Mouse (Mus musculus): Measurements from ENCODE around the gene Vmn1r49. TPM values are rescaled to one million over a fixed set of nuclear protein-coding genes. Genes with fewer than 3 reads are reported as not detected.
"Not testable (repeated sequence)": the region's sequence is repeated elsewhere in the genome, so short reads cannot be mapped to it uniquely, and the experiment has no call there.

The Vmn1r49 gene
- polyA plus RNA-seq (2014; fragmentation: Nextera tagmentation; extraction: Ambion mirVana), result not detected in 2 replicates

DNA sequence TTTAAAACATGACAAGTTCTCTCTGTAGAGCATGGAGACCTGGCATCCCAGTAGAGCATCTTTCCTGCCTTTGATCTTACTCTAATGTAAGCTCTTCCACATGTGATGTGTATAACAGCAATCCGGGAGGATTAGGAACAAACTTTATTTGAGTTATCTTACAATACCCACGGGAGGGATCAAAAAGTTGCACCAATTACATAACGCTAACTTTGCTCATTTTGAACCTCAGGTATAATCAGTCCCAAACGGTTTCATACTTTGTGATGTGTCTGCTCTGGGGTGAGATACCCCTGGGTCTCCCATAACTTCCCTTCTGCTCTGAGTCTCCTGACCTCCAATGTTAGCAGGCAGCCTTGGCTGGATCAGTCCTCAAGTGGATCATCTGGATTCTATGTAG is at the start of gene Vmn1r49:
Gene Vmn1r49, minus strand, starts transcription at position 101 of the 400 bp plus-strand sequence.
- no peak within 1 kb of the TSS for H3K9ac ChIP-seq (replicated peaks; ENCODE audit: low read depth, low read length)
- no peak within 1 kb of the TSS for H3K4me2 ChIP-seq (ENCODE audit: low read depth, low read length)
- H3K4me3 ChIP-seq (ENCODE audit: low read depth, low read length), result no peak within 1 kb of the TSS
- 89% methylated on average over 4 of the region's 4 CpGs for WGBS
- no peak for ATAC-seq (ENCODE audit: low read depth)
- no peaks in the 10 kb centered on the region for H3K9me3 ChIP-seq (ENCODE audit: control insufficient read depth, low read length)
- H3K27me3 ChIP-seq (ENCODE audit: control insufficient read depth, insufficient read depth, low read length), result no peaks in the 10 kb centered on the region
- H3K4me1 ChIP-seq (ENCODE audit: control insufficient read depth, insufficient read depth, low read length), result no peaks in the 10 kb centered on the region
- no peaks in the 10 kb centered on the region for H3K36me3 ChIP-seq (ENCODE audit: control insufficient read depth, insufficient read depth, low read length)
- no peak within 1 kb of the TSS for H3K27ac ChIP-seq (ENCODE audit: low read depth, low read length)

DNA sequence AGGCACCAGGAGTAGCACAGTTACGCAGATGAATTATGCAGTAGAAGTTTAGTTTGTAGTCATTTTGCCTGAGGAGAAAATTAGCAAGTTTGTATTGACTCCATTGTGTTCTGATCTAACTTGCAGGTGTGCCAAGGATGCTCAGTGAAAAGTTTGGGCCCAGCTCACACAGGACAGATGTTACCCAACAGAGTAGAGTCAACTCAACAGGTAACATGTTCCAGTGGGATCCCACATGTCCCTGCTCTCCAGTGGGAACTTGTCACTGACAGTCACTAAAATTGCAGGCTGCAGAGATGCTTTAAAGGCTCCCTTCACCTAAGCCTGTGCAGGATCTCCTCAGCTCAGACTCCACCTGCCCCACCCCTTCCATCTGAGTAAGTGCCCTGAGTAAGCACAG is 44.0 kb upstream of the Vmn1r49 start, which contains the start of gene Vmn1r51:
Gene Vmn1r51, plus strand, starts transcription at position 301 of the 400 bp plus-strand sequence.
- not testable (repeated sequence) for H3K27ac ChIP-seq (ENCODE audit: low read depth, low read length); H3K4me2 ChIP-seq (ENCODE audit: low read depth, low read length); H3K9me3 ChIP-seq (ENCODE audit: control insufficient read depth, low read length); H3K27me3 ChIP-seq (ENCODE audit: control insufficient read depth, insufficient read depth, low read length); H3K4me3 ChIP-seq (ENCODE audit: low read depth, low read length); H3K36me3 ChIP-seq (ENCODE audit: control insufficient read depth, insufficient read depth, low read length); ATAC-seq (ENCODE audit: low read depth); H3K4me1 ChIP-seq (ENCODE audit: control insufficient read depth, insufficient read depth, low read length); H3K9ac ChIP-seq (replicated peaks; ENCODE audit: low read depth, low read length)
- 89% methylated on average over 1 of the region's 1 CpGs for WGBS

DNA sequence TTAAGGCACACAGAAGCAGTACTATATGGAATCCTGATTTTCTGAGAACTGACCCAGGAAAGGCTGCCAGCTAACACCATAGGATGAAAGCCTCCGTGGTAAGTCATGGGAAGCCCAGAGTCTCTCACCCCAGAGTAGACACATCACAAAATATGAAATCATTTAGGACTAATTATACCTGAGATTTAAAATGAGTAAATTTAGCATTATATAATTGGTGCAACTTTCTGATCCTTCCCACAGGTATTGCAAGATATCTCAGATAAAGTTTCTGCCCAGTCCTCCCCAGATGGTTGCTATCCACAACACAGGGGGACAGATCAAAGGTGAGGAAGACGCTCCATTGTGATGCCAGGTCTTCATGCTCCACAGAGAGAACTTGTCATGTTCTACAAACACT is 22.8 kb upstream of the Vmn1r49 start, which contains the start of gene Vmn1r50:
Gene Vmn1r50, plus strand, starts transcription at position 301 of the 400 bp plus-strand sequence.
- H3K4me3 ChIP-seq (ENCODE audit: low read depth, low read length), result no peak within 1 kb of the TSS
- no peak within 1 kb of the TSS for H3K27ac ChIP-seq (ENCODE audit: low read depth, low read length)
- H3K9ac ChIP-seq (replicated peaks; ENCODE audit: low read depth, low read length), result no peak within 1 kb of the TSS
- ATAC-seq (ENCODE audit: low read depth), result no peak
- H3K27me3 ChIP-seq (ENCODE audit: control insufficient read depth, insufficient read depth, low read length), result no peaks in the 10 kb centered on the region
- WGBS, result 65% methylated on average over 2 of the region's 2 CpGs
- no peaks in the 10 kb centered on the region for H3K9me3 ChIP-seq (ENCODE audit: control insufficient read depth, low read length)
- no peaks in the 10 kb centered on the region for H3K36me3 ChIP-seq (ENCODE audit: control insufficient read depth, insufficient read depth, low read length)
- no peak within 1 kb of the TSS for H3K4me2 ChIP-seq (ENCODE audit: low read depth, low read length)
- no peaks in the 10 kb centered on the region for H3K4me1 ChIP-seq (ENCODE audit: control insufficient read depth, insufficient read depth, low read length)

DNA sequence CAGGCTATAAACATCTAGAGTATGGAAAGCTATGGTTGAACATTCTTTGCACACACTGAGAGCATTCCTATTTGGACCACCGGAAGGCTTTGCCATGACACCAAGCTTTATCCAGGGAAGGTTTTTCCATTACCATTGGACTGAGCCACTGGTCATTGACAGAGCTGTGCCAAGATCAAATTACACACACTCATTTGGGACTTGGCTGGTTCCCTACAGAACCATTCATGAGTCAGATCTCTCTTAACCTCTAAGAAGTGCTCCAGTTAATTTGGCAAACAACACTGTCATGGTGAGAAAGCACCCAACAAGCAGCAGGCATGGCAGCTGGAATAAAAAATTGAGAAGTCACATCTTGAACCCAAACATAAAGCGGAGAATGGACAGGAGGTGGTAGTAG is 22.3 kb upstream of the Vmn1r49 start:
- no peak overlapping the region for H3K4me3 ChIP-seq (ENCODE audit: low read depth, low read length)
- no peak overlapping the region for H3K9ac ChIP-seq (replicated peaks; ENCODE audit: low read depth, low read length)
- no peaks in the 10 kb centered on the region for H3K36me3 ChIP-seq (ENCODE audit: control insufficient read depth, insufficient read depth, low read length)
- H3K4me1 ChIP-seq (ENCODE audit: control insufficient read depth, insufficient read depth, low read length), result no peaks in the 10 kb centered on the region
- WGBS, result 96% methylated on average over 2 of the region's 2 CpGs
- no peaks in the 10 kb centered on the region for H3K9me3 ChIP-seq (ENCODE audit: control insufficient read depth, low read length)
- no peak overlapping the region for H3K27ac ChIP-seq (ENCODE audit: low read depth, low read length)
- H3K4me2 ChIP-seq (ENCODE audit: low read depth, low read length), result no peak overlapping the region
- ATAC-seq (ENCODE audit: low read depth), result no peak
- H3K27me3 ChIP-seq (ENCODE audit: control insufficient read depth, insufficient read depth, low read length), result no peaks in the 10 kb centered on the region

DNA sequence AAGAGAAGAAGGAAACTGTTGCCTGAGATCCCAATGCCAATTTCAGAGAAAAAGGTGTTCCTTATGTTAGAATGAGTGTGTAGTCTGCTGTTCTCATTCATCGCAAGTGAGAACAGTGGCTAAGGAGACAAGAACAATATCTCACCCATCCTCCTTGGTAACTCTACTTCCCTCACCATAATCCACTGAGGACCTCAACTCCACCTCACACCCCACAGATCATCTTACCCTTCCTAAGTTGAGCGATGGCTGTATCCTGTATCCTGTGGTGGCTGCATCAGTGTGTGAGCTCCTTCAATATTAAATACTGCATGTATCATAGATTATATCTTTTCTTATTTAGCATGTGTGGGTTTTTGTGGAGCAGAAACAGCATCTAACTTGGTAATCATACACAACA is 41.6 kb downstream of the Vmn1r49 start, which contains the start of gene Vmn1r48:
Gene Vmn1r48, minus strand, starts transcription at position 101 of the 400 bp plus-strand sequence.
- not testable (repeated sequence) for H3K9me3 ChIP-seq (ENCODE audit: control insufficient read depth, low read length); ATAC-seq (ENCODE audit: low read depth); H3K27me3 ChIP-seq (ENCODE audit: control insufficient read depth, insufficient read depth, low read length); H3K9ac ChIP-seq (replicated peaks; ENCODE audit: low read depth, low read length); H3K4me2 ChIP-seq (ENCODE audit: low read depth, low read length); H3K36me3 ChIP-seq (ENCODE audit: control insufficient read depth, insufficient read depth, low read length); H3K27ac ChIP-seq (ENCODE audit: low read depth, low read length); H3K4me1 ChIP-seq (ENCODE audit: control insufficient read depth, insufficient read depth, low read length); H3K4me3 ChIP-seq (ENCODE audit: low read depth, low read length)
- no CpG with 5 or more reads among the region's 2 CpGs for WGBS

Other genes starting within 250 kb of the Vmn1r49 start
- not detected in 2 replicates for gene Vmn1r42, start 202.1 kb downstream of the Vmn1r49 start, polyA plus RNA-seq (2014; fragmentation: Nextera tagmentation; extraction: Ambion mirVana)
- not detected in 2 replicates for gene Vmn1r43, start 202.1 kb downstream of the Vmn1r49 start, polyA plus RNA-seq (2014; fragmentation: Nextera tagmentation; extraction: Ambion mirVana)
- gene Vmn1r44, start 194.8 kb downstream of the Vmn1r49 start, polyA plus RNA-seq (2014; fragmentation: Nextera tagmentation; extraction: Ambion mirVana), result not detected in 2 replicates
- not detected in 2 replicates for gene Vmn1r45, start 137.9 kb downstream of the Vmn1r49 start, polyA plus RNA-seq (2014; fragmentation: Nextera tagmentation; extraction: Ambion mirVana)
- not detected in 2 replicates for gene Vmn1r46, start 109.2 kb downstream of the Vmn1r49 start, polyA plus RNA-seq (2014; fragmentation: Nextera tagmentation; extraction: Ambion mirVana)
- gene Vmn1r47, start 62.4 kb downstream of the Vmn1r49 start, polyA plus RNA-seq (2014; fragmentation: Nextera tagmentation; extraction: Ambion mirVana), result not detected in 2 replicates
- gene Vmn1r48, start 41.7 kb downstream of the Vmn1r49 start, polyA plus RNA-seq (2014; fragmentation: Nextera tagmentation; extraction: Ambion mirVana), result not detected in 2 replicates
- not detected in 2 replicates for gene Vmn1r50, start 22.9 kb upstream of the Vmn1r49 start, polyA plus RNA-seq (2014; fragmentation: Nextera tagmentation; extraction: Ambion mirVana)
- gene Vmn1r51, start 44.1 kb upstream of the Vmn1r49 start, polyA plus RNA-seq (2014; fragmentation: Nextera tagmentation; extraction: Ambion mirVana), result 0.05 TPM in 1 of 2 replicates, not detected in the other
- gene Vmn1r52, start 96.3 kb upstream of the Vmn1r49 start, polyA plus RNA-seq (2014; fragmentation: Nextera tagmentation; extraction: Ambion mirVana), result not detected in 2 replicates
- gene V1ra8, start 124.3 kb upstream of the Vmn1r49 start, polyA plus RNA-seq (2014; fragmentation: Nextera tagmentation; extraction: Ambion mirVana), result not detected in 2 replicates
- not detected in 2 replicates for gene Vmn1r53, start 145.9 kb upstream of the Vmn1r49 start, polyA plus RNA-seq (2014; fragmentation: Nextera tagmentation; extraction: Ambion mirVana)
- gene Vmn1r54, start 167.8 kb upstream of the Vmn1r49 start, polyA plus RNA-seq (2014; fragmentation: Nextera tagmentation; extraction: Ambion mirVana), result not detected in 2 replicates
- not detected in 2 replicates for gene BC048671, start 222.7 kb upstream of the Vmn1r49 start, polyA plus RNA-seq (2014; fragmentation: Nextera tagmentation; extraction: Ambion mirVana)
- gene Chst13, start 246.7 kb upstream of the Vmn1r49 start, polyA plus RNA-seq (2014; fragmentation: Nextera tagmentation; extraction: Ambion mirVana), result 0.21 and 0.28 TPM in 2 replicates